Mouse (Mus musculus) heart, postnatal 0 days (tissue): ENCODE results near the gene Kazn.

Source experiments
- CTCF ChIP-seq: IDR thresholded peaks from 2 replicates; pipeline ENCODE4 v1.5.1; 2016; ENCODE audit warnings: antibody characterized with exemption, control low read depth, low read depth
- EP300 ChIP-seq: IDR thresholded peaks from 2 replicates; pipeline ENCODE4 v1.6.1; 2016; ENCODE audit warnings: antibody characterized with exemption, low read depth

GRCm38 (mm10) chr4:142234828-142235227, 4.4 kb downstream of the Kazn start:
- TF ChIP-seq CTCF, result no peak
- TF ChIP-seq EP300, result no peak
